ENCODE assay signal across 38 mouse cellular contexts in genomic region chr6:48895941-48896340, GRCm38 (mm10). TPM values are rescaled to one million over a fixed set of nuclear protein-coding genes. Genes with fewer than 3 reads are reported as not detected.
DNase-seq lines count a peak whose midpoint lies in the region; ATAC-seq and TF ChIP-seq lines count a peak whose summit lies in the region.
"Had no signal": no experiment of that assay in that cellular context is flagged by ENCODE, and none has a peak within 500 bp of the region (broad histone marks: within the 10 kb centered on the region; RNA-seq: fewer than 3 reads in every experiment).

No protein-coding gene starts in this region.

- no peaks in the 10 kb centered on the region for H3K9me3 ChIP-seq in intestine, postnatal 0 days (ENCODE audit: control insufficient read depth)
- H3K9me3 ChIP-seq in midbrain, embryonic 14.5 days (ENCODE audit: control insufficient read depth, low read length), result no peaks in the 10 kb centered on the region
- H3K9me3 ChIP-seq: liver, embryonic 13.5 days had no signal

- in situ Hi-C loops in Patski (cut with MboI; ENCODE audit: low pct_unique_long_range_greater_than_20kb), result no loop called here

- TF ChIP-seq CTCF in kidney, adult 2 months (conservative IDR thresholded peaks at IDR 0.05; ENCODE audit: insufficient read depth, insufficient read length, low read depth, low read length), result no peak
- TF ChIP-seq CTCF in Patski (IDR thresholded peaks at IDR 0.05), result no peak
- TF ChIP-seq CTCF in intestine, postnatal 0 days (IDR thresholded peaks at IDR 0.05; ENCODE audit: low read depth), result no peak
- TF ChIP-seq CTCF in small intestine, adult 2 months (IDR thresholded peaks at IDR 0.05; ENCODE audit: extremely low read depth, insufficient read length, insufficient replicate concordance, low read depth, low read length), result no peak

- no peaks in the 10 kb centered on the region for H3K27me3 ChIP-seq in kidney, adult 2 months (replicated peaks; ENCODE audit: control insufficient read depth, insufficient read depth, low read length)
- no peaks in the 10 kb centered on the region for H3K27me3 ChIP-seq in Patski
- no peaks in the 10 kb centered on the region for H3K27me3 ChIP-seq in intestine, postnatal 0 days (replicated peaks; ENCODE audit: control insufficient read depth, insufficient read depth, low read length)
- H3K27me3 ChIP-seq in small intestine, adult 2 months (ENCODE audit: control insufficient read depth, insufficient read depth, low read length), result no peaks in the 10 kb centered on the region
- H3K27me3 ChIP-seq in midbrain, embryonic 14.5 days (ENCODE audit: control insufficient read depth, insufficient read depth, low read length), result no peaks in the 10 kb centered on the region
- H3K27me3 ChIP-seq: forebrain, embryonic 13.5 days; hindbrain, embryonic 12.5 days; liver, embryonic 13.5 days; midbrain, embryonic 13.5 days had no signal

- H3K27ac ChIP-seq in kidney, adult 2 months (ENCODE audit: insufficient read depth, low read depth, low read length), result peak overlapping the region; percentile 100
- H3K27ac ChIP-seq in intestine, postnatal 0 days (ENCODE audit: low read depth, low read length), result peak overlapping the region; percentile 46; the same call in 1 of the 2 replicates
- peak overlapping the region; percentile 98 for H3K27ac ChIP-seq in small intestine, adult 2 months (ENCODE audit: insufficient read depth, low read depth, low read length)
- no peak overlapping the region for H3K27ac ChIP-seq in midbrain, embryonic 14.5 days (replicated peaks; ENCODE audit: low read depth, low read length)
- H3K27ac ChIP-seq: forebrain, embryonic 13.5 days; hindbrain, embryonic 12.5 days; hindbrain, postnatal 0 days; liver, embryonic 13.5 days; macrophage; midbrain, embryonic 13.5 days; stomach, postnatal 0 days had no signal

- H3K36me3 ChIP-seq in kidney, adult 2 months (ENCODE audit: control insufficient read depth, insufficient read depth, low read length), result peaks cover 9% of the 10 kb centered on the region; the same call in 1 of the 2 replicates
- no peaks in the 10 kb centered on the region for H3K36me3 ChIP-seq in intestine, postnatal 0 days (ENCODE audit: control insufficient read depth, insufficient read depth)
- H3K36me3 ChIP-seq in small intestine, adult 2 months (ENCODE audit: control insufficient read depth, insufficient read depth, low read length), result no peaks in the 10 kb centered on the region; the same call in none of the 2 replicates
- H3K36me3 ChIP-seq in midbrain, embryonic 14.5 days (ENCODE audit: control insufficient read depth, insufficient read depth, low read length), result no peaks in the 10 kb centered on the region
- H3K36me3 ChIP-seq: hindbrain, embryonic 12.5 days; liver, embryonic 13.5 days; midbrain, embryonic 13.5 days had no signal

- H3K4me3 ChIP-seq in kidney, adult 2 months (ENCODE audit: insufficient read depth, low read depth, low read length), result 0 out of 2 replicates have a peak overlapping the region, but pooled peaks have one; percentile 6
- peak overlapping the region; percentile 24 for H3K4me3 ChIP-seq in intestine, postnatal 0 days (ENCODE audit: low read depth, low read length)
- H3K4me3 ChIP-seq in small intestine, adult 2 months (ENCODE audit: low read depth, low read length), result peak overlapping the region; percentile 80
- H3K4me3 ChIP-seq in midbrain, embryonic 14.5 days (replicated peaks; ENCODE audit: low read depth, low read length), result no peak overlapping the region
- H3K4me3 ChIP-seq: forebrain, embryonic 13.5 days; hindbrain, embryonic 12.5 days; liver, embryonic 13.5 days; midbrain, embryonic 13.5 days had no signal

- H3K9ac ChIP-seq in intestine, postnatal 0 days (ENCODE audit: low read depth, low read length), result no peak overlapping the region; the same call in 1 of the 2 replicates
- H3K9ac ChIP-seq in midbrain, embryonic 14.5 days (replicated peaks; ENCODE audit: low read length), result no peak overlapping the region
- H3K9ac ChIP-seq: forebrain, embryonic 13.5 days; hindbrain, embryonic 12.5 days; liver, embryonic 13.5 days; midbrain, embryonic 13.5 days had no signal

- CTCF ChIA-PET in Patski (lab: Charles Lee), result interaction anchor here (0.8 to 1.6 kb wide), 8 partner anchors 11 to 62 kb away, joined by 3 to 4 read pairs (median 3); no protein-coding TSS in a partner anchor

- POLR2A ChIA-PET in Patski (lab: Charles Lee), result interaction anchor here (1.0 to 1.9 kb wide), 5 partner anchors 10 to 58 kb away, joined by 3 to 9 read pairs (median 3); no protein-coding TSS in a partner anchor

- peaks cover 24% of the 10 kb centered on the region for H3K4me1 ChIP-seq in kidney, adult 2 months (ENCODE audit: control insufficient read depth, insufficient read depth, low read length)
- 0 out of 2 replicates have a peak, but pooled peaks cover 6% of the 10 kb centered on the region for H3K4me1 ChIP-seq in intestine, postnatal 0 days (replicated peaks; ENCODE audit: control insufficient read depth, insufficient read depth, low read length)
- H3K4me1 ChIP-seq in small intestine, adult 2 months (ENCODE audit: control insufficient read depth, insufficient read depth, insufficient read length, low read length), result peaks cover 5% of the 10 kb centered on the region; the same call in 1 of the 2 replicates
- H3K4me1 ChIP-seq in midbrain, embryonic 14.5 days (ENCODE audit: control insufficient read depth, insufficient read depth, low read length), result no peaks in the 10 kb centered on the region
- H3K4me1 ChIP-seq: forebrain, embryonic 13.5 days; hindbrain, embryonic 12.5 days; midbrain, embryonic 13.5 days had no signal

- peak overlapping the region; percentile 62 for H3K4me2 ChIP-seq in intestine, postnatal 0 days (replicated peaks; ENCODE audit: low read depth)
- no peak overlapping the region for H3K4me2 ChIP-seq in midbrain, embryonic 14.5 days (ENCODE audit: low read length)
- H3K4me2 ChIP-seq: forebrain, embryonic 13.5 days; heart, embryonic 11.5 days; hindbrain, embryonic 12.5 days; liver, embryonic 13.5 days; midbrain, embryonic 13.5 days had no signal

- DNase-seq in kidney, adult 2 months, result peak; percentile 88
- DNase-seq in kidney, postnatal 10 days, result no peak
- no peak for DNase-seq in Patski (ENCODE audit: low read depth, low spot score)
- no peak for DNase-seq in adrenal gland, postnatal 4 days (ENCODE audit: low spot score in 2 of 2)
- no peak for DNase-seq in midbrain, embryonic 14.5 days
- DNase-seq: adrenal gland, adult 2 months; adrenal gland, postnatal 36 days; cerebellum, adult 2 months; cerebellum, postnatal 25 days; gastrocnemius, postnatal 25 days; heart, adult 18-20 months; heart, postnatal 36 days; left cerebral cortex, postnatal 4 days; liver, embryonic 13.5 days; lung, adult 2 months; lung, postnatal 10 days; right cerebral cortex, adult 18-20 months; thymus, adult 18-20 months; thymus, postnatal 25 days had no signal

- ATAC-seq in Patski, result peak; percentile 54
- peak; percentile 66; the same call in 1 of the 2 replicates for ATAC-seq in intestine, postnatal 0 days
- no peak for ATAC-seq in midbrain, embryonic 14.5 days (ENCODE audit: low FRiP score, low TSS enrichment)
- ATAC-seq: activated CD4-positive, CD25-positive, alpha-beta regulatory T cell, adult 4 months; forebrain, embryonic 13.5 days; hindbrain, postnatal 0 days; midbrain, embryonic 13.5 days had no signal

- TF ChIP-seq POLR2A in kidney, adult 2 months (IDR thresholded peaks at IDR 0.05; ENCODE audit: low read depth, low read length), result no peak
- TF ChIP-seq POLR2A in small intestine, adult 2 months (IDR thresholded peaks at IDR 0.05; ENCODE audit: low read depth, low read length), result no peak

- 34% methylated on average over 5 of the region's 5 CpGs for WGBS in kidney, adult 2 months
- WGBS in intestine, postnatal 0 days, result 35% methylated on average over 5 of the region's 5 CpGs
- WGBS in small intestine, adult 2 months, result 23% methylated on average over 5 of the region's 5 CpGs
- WGBS in midbrain, embryonic 14.5 days, result 85% methylated on average over 5 of the region's 5 CpGs

RNA-seq across cellular contexts. Expression of gene Aoc1, which starts 23.2 kb away (rescaled TPM):
- polyA plus RNA-seq in kidney, adult 2 months (2012; rRNA removed), result 7.3 and 7.7 TPM in 2 replicates
- polyA plus RNA-seq in Patski (2021), result 22.4 TPM
- polyA plus RNA-seq in intestine, postnatal 0 days (2015; fragmentation: Nextera tagmentation; extraction: Ambion mirVana), result 101 and 106 TPM in 2 replicates
- 85.5 and 894 TPM in 2 replicates for polyA plus RNA-seq in small intestine, adult 2 months (2012; rRNA removed)
- total RNA-seq in adrenal gland, postnatal 4 days (2021), result under 1 TPM; 0.14 to 0.76 TPM
- not detected in 2 replicates for polyA plus RNA-seq in midbrain, embryonic 14.5 days (2014; fragmentation: Nextera tagmentation; extraction: Ambion mirVana)
- total RNA-seq: adrenal gland, adult 2 months; adrenal gland, postnatal 36 days; gastrocnemius, postnatal 25 days; heart, adult 18-20 months; heart, postnatal 36 days; layer of hippocampus, adult 8-10 months; layer of hippocampus, postnatal 25 days; left cerebral cortex, postnatal 4 days; megakaryocyte-erythroid progenitor cell, adult 5-6 weeks; MEL; neutrophil, adult 5-6 weeks had no signal
- polyA plus RNA-seq: activated CD4-positive, CD25-positive, alpha-beta regulatory T cell, adult 4 months; adrenal gland, adult 2 months; embryonic facial prominence, embryonic 11.5 days; forebrain, embryonic 13.5 days; heart, embryonic 11.5 days; hindbrain, embryonic 12.5 days; liver, embryonic 13.5 days; macrophage; midbrain, embryonic 13.5 days; neural tube, embryonic 11.5 days; stomach, postnatal 0 days had no signal

RNA-seq across cellular contexts. Expression of gene 1600015I10Rik, which starts 33.8 kb away (rescaled TPM):
- not detected in 2 replicates for polyA plus RNA-seq in kidney, adult 2 months (2012; rRNA removed)
- not detected for polyA plus RNA-seq in Patski (2021)
- not detected in 2 replicates for polyA plus RNA-seq in intestine, postnatal 0 days (2015; fragmentation: Nextera tagmentation; extraction: Ambion mirVana)
- polyA plus RNA-seq in small intestine, adult 2 months (2012; rRNA removed), result 0.05 TPM in 1 of 2 replicates, not detected in the other
- not detected for total RNA-seq in adrenal gland, postnatal 4 days (2021)
- not detected in 2 replicates for polyA plus RNA-seq in midbrain, embryonic 14.5 days (2014; fragmentation: Nextera tagmentation; extraction: Ambion mirVana)
- total RNA-seq: adrenal gland, adult 2 months; adrenal gland, postnatal 36 days; gastrocnemius, postnatal 25 days; heart, adult 18-20 months; heart, postnatal 36 days; hindbrain, postnatal 0 days; layer of hippocampus, adult 8-10 months; layer of hippocampus, postnatal 25 days; left cerebral cortex, postnatal 4 days; megakaryocyte-erythroid progenitor cell, adult 5-6 weeks; MEL; neutrophil, adult 5-6 weeks had no signal
- polyA plus RNA-seq: activated CD4-positive, CD25-positive, alpha-beta regulatory T cell, adult 4 months; adrenal gland, adult 2 months; cerebellum, adult 2 months; embryonic facial prominence, embryonic 11.5 days; forebrain, embryonic 13.5 days; heart, embryonic 16.5 days; hindbrain, embryonic 12.5 days; hindbrain, postnatal 0 days; liver, embryonic 13.5 days; lung, adult 2 months; macrophage; midbrain, embryonic 13.5 days; neural tube, embryonic 11.5 days; spleen, adult 2 months; stomach, postnatal 0 days had no signal

RNA-seq across cellular contexts. Expression of gene Tmem176b, which starts 54.6 kb away (rescaled TPM):
- 1,386 and 1,411 TPM in 2 replicates for polyA plus RNA-seq in kidney, adult 2 months (2012; rRNA removed)
- polyA plus RNA-seq in Patski (2021), result 2,760 TPM
- 319 and 320 TPM in 2 replicates for polyA plus RNA-seq in intestine, postnatal 0 days (2015; fragmentation: Nextera tagmentation; extraction: Ambion mirVana)
- 118 and 211 TPM in 2 replicates for polyA plus RNA-seq in small intestine, adult 2 months (2012; rRNA removed)
- 100 to 1,000 TPM; 443 to 458 TPM for total RNA-seq in adrenal gland, postnatal 4 days (2021)
- polyA plus RNA-seq in midbrain, embryonic 14.5 days (2014; fragmentation: Nextera tagmentation; extraction: Ambion mirVana), result 89.8 and 96.7 TPM in 2 replicates

RNA-seq across cellular contexts. Expression of gene Tmem176a, which starts 55.2 kb away (rescaled TPM):
- 509 and 544 TPM in 2 replicates for polyA plus RNA-seq in kidney, adult 2 months (2012; rRNA removed)
- polyA plus RNA-seq in Patski (2021), result 1,783 TPM
- 180 and 193 TPM in 2 replicates for polyA plus RNA-seq in intestine, postnatal 0 days (2015; fragmentation: Nextera tagmentation; extraction: Ambion mirVana)
- polyA plus RNA-seq in small intestine, adult 2 months (2012; rRNA removed), result 52.3 and 84.3 TPM in 2 replicates
- 100 to 1,000 TPM; 194 to 220 TPM for total RNA-seq in adrenal gland, postnatal 4 days (2021)
- polyA plus RNA-seq in midbrain, embryonic 14.5 days (2014; fragmentation: Nextera tagmentation; extraction: Ambion mirVana), result 11.1 and 17.2 TPM in 2 replicates
